Mouse (Mus musculus) naive thymus-derived CD4-positive, alpha-beta T cell, adult 2 months (primary cell): Measurements from ENCODE around the gene Kcp.

Experiments
- DNase-seq: peaks from one replicate; pipeline ENCODE4 v3.0.0-alpha.2; 2011; ENCODE audit warnings: low read depth

The Kcp gene

GRCm38 (mm10) chr6:29463388-29463787, 44.4 kb downstream of the Kcp start:
- no peak for DNase-seq

- DNase-seq, result no peak
Observed at GRCm38 (mm10) chr6:29461502-29461901, 46.2 kb downstream of the Kcp start.

GRCm38 (mm10) chr6:29450667-29451066, 57.1 kb downstream of the Kcp start:
- DNase-seq, result no peak

GRCm38 (mm10) chr6:29449858-29450257, 57.9 kb downstream of the Kcp start:
- no peak for DNase-seq

- DNase-seq, result no peak
Observed at GRCm38 (mm10) chr6:29445354-29445753, 62.4 kb downstream of the Kcp start.

GRCm38 (mm10) chr6:29444773-29445172, 63.0 kb downstream of the Kcp start:
- peak; percentile 55 for DNase-seq

- no peak for DNase-seq
Observed at GRCm38 (mm10) chr6:29439789-29440188, 68.0 kb downstream of the Kcp start.

- no peak for DNase-seq
Observed at GRCm38 (mm10) chr6:29439251-29439650, 68.5 kb downstream of the Kcp start.

- DNase-seq, result no peak
Observed at GRCm38 (mm10) chr6:29436461-29436934, 71.3 kb downstream of the Kcp start.

GRCm38 (mm10) chr6:29435940-29436451, 71.8 kb downstream of the Kcp start:
- DNase-seq, result no peak

- DNase-seq, result no peak
Observed at GRCm38 (mm10) chr6:29434911-29435691, 72.7 kb downstream of the Kcp start.

- DNase-seq, result no peak
Observed at GRCm38 (mm10) chr6:29433804-29434795, 73.7 kb downstream of the Kcp start.

GRCm38 (mm10) chr6:29433038-29433803, 74.5 kb downstream of the Kcp start, which contains the start of gene Flnc:
TSS of gene Flnc (plus strand) at chr6:29433256.
- peak; percentile 28 for DNase-seq

- DNase-seq, result no peak
Observed at GRCm38 (mm10) chr6:29432676-29433037, 75.1 kb downstream of the Kcp start.

GRCm38 (mm10) chr6:29432156-29432555, 75.6 kb downstream of the Kcp start:
- no peak for DNase-seq

- DNase-seq, result no peak
Observed at GRCm38 (mm10) chr6:29431473-29431872, 76.3 kb downstream of the Kcp start.

- no peak for DNase-seq
Observed at GRCm38 (mm10) chr6:29430681-29431420, 76.9 kb downstream of the Kcp start.

GRCm38 (mm10) chr6:29428171-29428570, 79.6 kb downstream of the Kcp start:
- DNase-seq, result no peak

GRCm38 (mm10) chr6:29426331-29426730, 81.4 kb downstream of the Kcp start:
- DNase-seq, result no peak

GRCm38 (mm10) chr6:29425118-29425517, 82.6 kb downstream of the Kcp start:
- DNase-seq, result no peak
